Mouse (Mus musculus) liver, postnatal 0 days (tissue): Measurements from ENCODE around the gene Adamtsl3. TPM values are rescaled to one million over a fixed set of nuclear protein-coding genes. Genes with fewer than 3 reads are reported as not detected.

ENCODE experiments used
- ATAC-seq: fragments of 200-750 bp; cut with Nextera tagmentation; 2 replicates; pipeline ENCODE4 v1.8.0; 2017; ENCODE audit warnings: mild to moderate bottlenecking, moderate library complexity
- DNase-seq: peaks from one replicate; pipeline ENCODE4 v3.0.0-alpha.2; 2016
- H3K27ac ChIP-seq: fragments of 300-500 bp; sonication (generic); 2 replicates; pipeline ENCODE4 v1.5.1; 2014; ENCODE audit warnings: antibody characterized with exemption, moderate library complexity, mild to moderate bottlenecking, low read depth
- H3K27me3 ChIP-seq: fragments of 300-500 bp; sonication (generic); 2 replicates; pipeline ENCODE4 v1.6.1; 2014; ENCODE audit warnings: low read length, control low read depth, mixed read lengths; ENCODE audit not compliant: insufficient read depth
- H3K36me3 ChIP-seq: fragments of 300-500 bp; sonication (generic); replicated peaks from 2 replicates; pipeline ENCODE4 v1.6.1; 2014; ENCODE audit warnings: mild to moderate bottlenecking, control low read depth, low read length, moderate library complexity, mixed read lengths; ENCODE audit not compliant: insufficient read depth
- H3K4me1 ChIP-seq: fragments of 300-500 bp; sonication (generic); 2 replicates; pipeline ENCODE4 v1.6.1; 2014; ENCODE audit warnings: antibody characterized with exemption, mild to moderate bottlenecking, control low read depth; ENCODE audit not compliant: insufficient read depth
- H3K4me2 ChIP-seq: fragments of 300-500 bp; sonication (generic); 2 replicates; pipeline ENCODE4 v1.6.1; 2014; ENCODE audit warnings: low read depth, mild to moderate bottlenecking, low read length, moderate library complexity, mixed read lengths
- H3K4me3 ChIP-seq: fragments of 300-500 bp; sonication (generic); 2 replicates; pipeline ENCODE4 v1.5.1; 2014; ENCODE audit warnings: low read depth, low read length
- H3K9ac ChIP-seq: fragments of 300-500 bp; sonication (generic); replicated peaks from 2 replicates; pipeline ENCODE4 v1.6.1; 2014; ENCODE audit warnings: mild to moderate bottlenecking, moderate library complexity
- H3K9me3 ChIP-seq: fragments of 300-500 bp; sonication (generic); 2 replicates; pipeline ENCODE4 v1.6.1; 2016; ENCODE audit warnings: mild to moderate bottlenecking, control low read depth, low read length, mixed read lengths
- CTCF ChIP-seq: sonication (generic); IDR thresholded peaks from 2 replicates; pipeline ENCODE4 v1.5.1; 2016; ENCODE audit warnings: antibody characterized with exemption, low read depth
- EP300 ChIP-seq: IDR thresholded peaks from 2 replicates; pipeline ENCODE4 v1.6.1; 2016; ENCODE audit warnings: antibody characterized with exemption, low read depth, mild to moderate bottlenecking
- WGBS: fragments of 180-500 bp; shearing (Covaris S2); extraction: QIAGEN DNeasy Blood & Tissue Kit; methylation state at CpG from one replicate; pipeline ENCODE4 v1.1.7; 2014; ENCODE audit not compliant: insufficient replicate concordance; 5-methylcytosine and 5-hydroxymethylcytosine counted together
- polyA plus RNA-seq: library from polyadenylated mRNA; unstranded; fragments of >200 nt; fragmentation: Nextera tagmentation; extraction: Ambion mirVana; gene quantifications from 2 replicates; pipeline ENCODE4 v1.2.1, GENCODE M21; 2015

Gene Adamtsl3
- polyA plus RNA-seq, 1 experiment from 2014 or later, result 0.09 TPM

DNA sequence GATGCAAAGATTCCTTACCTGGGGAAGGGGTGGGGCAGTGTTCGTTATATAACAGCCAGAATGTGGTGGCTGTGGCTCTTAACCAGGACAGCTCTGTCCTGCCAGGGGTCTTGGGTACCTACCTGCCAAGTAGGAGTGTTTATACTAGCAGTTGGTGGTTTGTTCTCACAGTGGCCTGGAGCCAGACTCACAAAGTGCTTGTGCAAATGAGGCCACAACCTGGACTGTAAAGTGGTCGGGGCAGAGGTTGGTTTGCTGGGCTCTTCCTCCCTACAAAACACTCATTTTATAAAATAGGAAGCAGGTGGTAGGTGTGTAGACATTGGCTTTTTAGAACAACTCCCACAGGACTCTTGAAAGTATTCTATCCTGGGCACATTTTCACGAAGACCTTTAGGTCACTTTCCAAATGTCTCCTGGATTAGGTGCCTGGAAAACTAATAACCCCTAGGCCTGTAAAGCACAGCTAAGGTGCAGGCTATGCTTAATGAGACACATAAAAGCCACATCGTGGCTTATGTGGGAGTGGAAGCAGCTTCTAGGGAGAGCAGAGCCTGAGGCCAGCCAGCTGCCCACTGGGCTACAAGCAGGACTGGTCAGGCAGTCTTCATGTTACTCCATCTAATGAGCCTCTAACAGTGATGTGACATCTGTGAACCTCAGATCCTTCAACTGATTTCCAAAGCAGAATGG, 47.5 kb downstream of the Adamtsl3 start:
- no peak overlapping the region for H3K9ac ChIP-seq
- H3K4me3 ChIP-seq, result no peak overlapping the region
- no peaks in the 10 kb centered on the region for H3K9me3 ChIP-seq
- no peaks in the 10 kb centered on the region for H3K27me3 ChIP-seq
- no peak overlapping the region for H3K4me2 ChIP-seq
- no peak overlapping the region for H3K27ac ChIP-seq
- no peak for ATAC-seq
- H3K36me3 ChIP-seq, result no peaks in the 10 kb centered on the region
- H3K4me1 ChIP-seq, result no peaks in the 10 kb centered on the region
- no peak for DNase-seq
- 63% methylated on average over 4 of the region's 4 CpGs for WGBS
- TF ChIP-seq CTCF (no peak), EP300 (no peak)

DNA sequence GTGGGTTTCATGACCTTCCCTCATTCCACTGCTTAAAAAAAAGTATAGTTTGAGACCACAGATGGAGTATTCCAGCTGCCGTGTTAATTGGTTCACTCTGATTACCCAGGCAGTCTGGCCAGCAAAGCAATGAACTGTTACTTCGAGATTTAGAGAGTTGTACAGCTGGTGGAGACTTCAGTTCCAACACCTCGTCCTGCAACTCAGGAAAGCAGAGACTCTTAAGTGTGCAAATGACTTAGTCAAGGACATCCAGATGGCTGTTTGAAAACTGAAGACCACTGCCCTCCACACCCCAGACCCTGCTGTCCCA, 48.0 kb downstream of the Adamtsl3 start:
- Histone ChIP-seq H3K4me3 (no peak overlapping the region), H3K27me3 (no peaks in the 10 kb centered on the region), H3K4me2 (no peak overlapping the region), H3K9ac (no peak overlapping the region), H3K27ac (no peak overlapping the region), H3K36me3 (no peaks in the 10 kb centered on the region), H3K9me3 (no peaks in the 10 kb centered on the region), H3K4me1 (no peaks in the 10 kb centered on the region)
- whole genome bisulfite sequencing, result 73% methylated on average over 3 of the region's 3 CpGs
- TF ChIP-seq EP300, result no peak
- TF ChIP-seq CTCF, result no peak
- DNase-seq, result no peak
- ATAC-seq, result no peak

DNA sequence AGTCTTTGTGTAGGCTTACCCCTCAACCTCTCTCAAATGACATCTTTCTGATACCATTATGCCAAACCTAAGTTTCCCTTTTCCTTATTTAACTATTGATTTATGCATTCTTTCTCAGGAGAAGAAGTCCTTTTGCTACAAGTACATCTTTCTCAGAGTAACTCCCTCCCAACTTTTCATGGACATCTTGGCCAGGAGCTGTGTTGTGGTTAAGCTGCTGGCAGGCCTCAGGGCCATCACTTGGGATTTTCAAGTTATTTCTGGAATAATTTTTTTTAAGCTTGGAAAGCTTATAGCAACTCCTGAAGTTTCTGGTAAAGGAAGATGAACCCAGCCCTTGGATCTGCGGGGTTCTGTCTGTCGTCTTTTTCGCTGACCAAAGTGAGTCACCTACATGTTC, 51.6 kb downstream of the Adamtsl3 start:
- Histone ChIP-seq H3K36me3 (no peaks in the 10 kb centered on the region), H3K4me2 (no peak overlapping the region), H3K9ac (no peak overlapping the region), H3K9me3 (no peaks in the 10 kb centered on the region), H3K4me3 (no peak overlapping the region), H3K4me1 (no peaks in the 10 kb centered on the region), H3K27me3 (no peaks in the 10 kb centered on the region), H3K27ac (no peak overlapping the region)
- ATAC-seq, result no peak
- WGBS, result 74% methylated on average over 3 of the region's 3 CpGs
- no peak for TF ChIP-seq EP300
- no peak for TF ChIP-seq CTCF
- no peak for DNase-seq

DNA sequence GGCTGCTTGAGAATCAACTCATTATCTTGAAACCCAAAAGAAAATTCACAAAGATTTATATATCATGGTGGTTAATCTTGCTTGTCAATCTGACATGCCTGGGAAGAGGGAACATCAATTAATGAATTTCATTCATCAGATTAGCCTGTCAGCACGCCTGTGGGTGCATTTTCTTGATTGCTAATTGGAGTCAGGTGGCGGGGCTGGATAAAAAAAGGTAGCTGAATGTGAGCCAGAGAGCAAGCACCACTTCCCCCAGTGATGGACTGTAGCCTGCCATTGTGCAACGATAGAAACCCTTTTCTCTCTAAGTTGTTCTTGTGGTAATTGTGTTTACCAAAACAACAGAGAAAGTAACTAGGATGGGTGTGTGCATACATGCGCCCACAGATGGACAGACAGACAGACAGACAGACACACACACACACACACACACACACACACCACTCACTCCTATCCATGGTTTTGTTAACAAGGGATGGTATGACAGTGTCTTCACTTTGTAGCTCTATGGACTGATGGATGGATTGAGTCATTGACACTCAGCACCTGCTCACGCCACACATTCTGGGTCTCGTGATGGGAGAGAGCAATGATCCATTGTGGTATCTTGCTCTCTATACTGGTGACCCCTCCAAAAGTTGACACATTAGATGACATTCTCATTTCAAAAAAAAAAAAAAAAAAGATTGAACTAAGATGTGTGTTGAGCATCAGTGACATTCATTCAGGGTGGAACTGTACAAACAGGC, 59.1 kb downstream of the Adamtsl3 start:
- Histone ChIP-seq H3K4me3 (no peak overlapping the region), H3K9me3 (no peaks in the 10 kb centered on the region), H3K9ac (no peak overlapping the region), H3K4me1 (no peaks in the 10 kb centered on the region), H3K27me3 (no peaks in the 10 kb centered on the region), H3K36me3 (no peaks in the 10 kb centered on the region), H3K27ac (no peak overlapping the region), H3K4me2 (no peak overlapping the region)
- DNase-seq, result no peak
- 73% methylated on average over 6 of the region's 6 CpGs for WGBS
- no peak for ATAC-seq
- TF ChIP-seq EP300 (no peak), CTCF (no peak)

DNA sequence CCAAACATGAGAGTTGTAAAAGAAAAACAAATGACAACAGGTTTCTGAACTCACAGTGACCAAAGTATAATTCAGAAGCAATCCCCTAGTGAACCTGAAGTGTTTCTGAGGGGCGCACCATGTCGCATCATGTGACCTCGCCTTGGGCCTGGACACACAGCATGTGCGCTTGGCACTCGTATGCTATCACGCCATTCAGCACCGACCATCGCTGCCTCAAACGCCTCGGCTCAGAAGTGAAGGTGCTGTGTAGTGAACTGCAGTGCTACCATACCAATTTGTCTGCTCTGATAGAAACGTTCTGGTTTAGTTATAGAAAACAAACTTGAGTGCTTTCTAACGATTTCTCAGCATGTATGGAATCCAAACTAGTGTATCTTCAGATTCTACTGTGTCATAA, 59.7 kb downstream of the Adamtsl3 start:
- Histone ChIP-seq H3K4me2 (no peak overlapping the region), H3K4me3 (no peak overlapping the region), H3K4me1 (no peaks in the 10 kb centered on the region), H3K9ac (no peak overlapping the region), H3K9me3 (no peaks in the 10 kb centered on the region), H3K36me3 (no peaks in the 10 kb centered on the region), H3K27me3 (no peaks in the 10 kb centered on the region), H3K27ac (no peak overlapping the region)
- DNase-seq, result no peak
- ATAC-seq, result no peak
- WGBS, result 80% methylated on average over 12 of the region's 12 CpGs
- TF ChIP-seq EP300, result no peak
- no peak for TF ChIP-seq CTCF

DNA sequence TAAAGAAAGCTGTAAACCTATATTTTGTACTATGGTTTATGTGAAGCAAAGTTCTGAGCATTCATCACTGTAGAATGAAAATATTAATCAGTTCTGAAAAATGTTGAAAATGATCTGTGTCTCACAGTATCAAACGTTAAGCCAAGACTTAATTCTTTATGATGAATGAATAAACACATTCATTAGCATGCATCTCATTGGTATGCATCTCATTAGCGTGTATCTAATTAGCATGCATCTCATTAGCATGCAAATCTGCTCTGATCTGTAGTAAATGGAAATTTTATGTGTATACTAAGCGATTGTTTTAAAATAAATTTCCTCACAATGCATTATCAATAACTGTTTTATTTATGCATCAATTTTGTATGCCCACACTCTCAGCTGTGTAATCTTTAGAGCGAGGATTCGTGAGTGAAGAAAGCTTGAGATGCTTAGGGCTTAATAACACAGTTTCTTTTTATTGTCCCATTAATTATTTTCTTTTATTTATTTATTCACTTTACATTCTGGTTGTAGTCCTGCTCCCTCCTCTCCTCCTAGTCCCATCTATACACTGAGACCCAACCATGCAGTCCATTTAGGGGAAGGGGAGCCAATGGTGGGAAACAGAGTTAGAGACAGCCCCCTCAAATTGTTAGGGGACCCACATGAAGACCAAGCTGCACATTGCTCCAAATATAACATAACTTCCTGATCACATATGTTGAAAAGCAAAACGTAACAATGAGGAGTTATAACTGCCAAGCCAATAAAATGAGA, 60.4 kb downstream of the Adamtsl3 start:
- Histone ChIP-seq H3K27me3 (no peaks in the 10 kb centered on the region), H3K36me3 (no peaks in the 10 kb centered on the region), H3K9ac (no peak overlapping the region), H3K9me3 (no peaks in the 10 kb centered on the region), H3K4me2 (no peak overlapping the region), H3K4me3 (no peak overlapping the region), H3K4me1 (no peaks in the 10 kb centered on the region), H3K27ac (no peak overlapping the region)
- WGBS, result 65% methylated on average over 6 of the region's 6 CpGs
- no peak for DNase-seq
- TF ChIP-seq CTCF (no peak), EP300 (no peak)
- ATAC-seq, result no peak
